Mouse (Mus musculus): ENCODE results near the gene Chd5. TPM values are rescaled to one million over a fixed set of nuclear protein-coding genes. Genes with fewer than 3 reads are reported as not detected.

The Chd5 gene
- polyA plus RNA-seq, 1 experiment = 0.56 TPM

- no peak for DNase-seq (ENCODE audit: low read depth, low spot score)
- 55% methylated on average over 28 of the region's 28 CpGs for WGBS
These were observed 80.0 kb downstream of the Chd5 start for GRCm38 (mm10) chr4:152418229-152419060.

DNA sequence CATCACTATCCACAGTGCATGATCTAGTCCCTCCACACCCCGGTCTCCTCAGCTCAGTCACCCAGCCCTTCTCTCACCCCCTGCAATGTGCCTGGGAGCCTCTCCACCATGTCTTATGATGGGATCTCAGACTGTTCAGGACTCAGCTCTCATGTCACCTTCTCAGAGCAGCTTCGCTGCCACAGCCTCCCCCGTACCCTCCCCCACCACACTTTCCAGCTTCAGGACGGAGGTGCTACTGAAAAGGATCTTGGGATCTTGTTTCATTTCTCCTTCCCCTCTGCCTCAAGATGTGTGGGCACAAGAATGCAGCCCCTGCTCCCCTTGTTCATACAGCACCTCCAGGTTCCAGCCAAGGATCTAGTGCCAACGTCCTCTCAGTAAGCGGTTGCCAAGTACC is 85.1 kb downstream of the Chd5 start:
- DNase-seq (ENCODE audit: low read depth, low spot score) = no peak
- WGBS = 86% methylated on average over 6 of the region's 6 CpGs

- 46% methylated on average over 4 of the region's 4 CpGs for WGBS
- no peak for DNase-seq (ENCODE audit: low read depth, low spot score)
These were observed 85.9 kb downstream of the Chd5 start for GRCm38 (mm10) chr4:152424341-152424740.

DNA sequence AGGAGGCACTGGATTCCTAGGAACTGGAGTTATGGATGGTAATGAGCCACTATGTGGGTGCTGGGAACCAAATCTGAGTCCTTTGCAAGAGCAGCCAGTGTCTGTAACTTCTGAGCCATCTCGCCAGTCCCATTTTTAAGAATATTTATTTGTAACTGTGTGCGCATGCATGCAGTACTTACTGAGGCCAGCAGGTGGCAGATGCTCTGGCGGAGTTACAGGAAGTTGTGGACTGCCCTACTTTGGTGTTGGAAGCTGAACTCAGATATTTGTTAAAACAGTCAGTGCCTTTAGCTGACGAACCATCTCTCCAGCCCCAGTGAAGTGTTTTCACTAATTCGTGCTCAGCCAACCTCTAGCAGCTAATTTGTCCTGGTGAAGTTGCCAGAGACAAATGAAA is 86.5 kb downstream of the Chd5 start:
- 71% methylated on average over 5 of the region's 5 CpGs for whole genome bisulfite sequencing
- DNase-seq (ENCODE audit: low read depth, low spot score) = no peak

DNA sequence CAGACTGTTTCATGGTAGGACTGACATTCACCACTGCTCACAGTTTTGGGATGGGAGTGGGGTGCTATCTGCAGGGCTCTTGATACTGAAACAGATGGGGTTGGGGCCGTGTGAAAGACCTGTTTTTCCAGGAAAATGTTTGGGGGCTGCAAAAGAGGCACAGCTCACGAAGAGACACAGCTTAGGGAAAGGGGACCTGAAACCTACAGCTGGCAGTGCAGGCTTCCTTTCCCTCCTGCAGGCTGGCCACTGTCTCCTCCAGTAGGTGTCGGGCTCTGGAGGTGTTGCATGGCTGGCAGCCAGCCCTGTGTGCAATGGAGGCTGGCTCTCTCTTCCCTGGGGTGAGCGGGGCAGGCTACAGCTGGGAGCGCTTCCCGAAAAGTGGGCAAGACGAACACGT is 89.8 kb downstream of the Chd5 start:
- DNase-seq (ENCODE audit: low read depth, low spot score) = no peak
- WGBS = 54% methylated on average over 8 of the region's 8 CpGs

GRCm38 (mm10) chr4:152432308-152432707 is 93.9 kb downstream of the Chd5 start:
- DNase-seq (ENCODE audit: low read depth, low spot score) = peak; percentile 6

DNA sequence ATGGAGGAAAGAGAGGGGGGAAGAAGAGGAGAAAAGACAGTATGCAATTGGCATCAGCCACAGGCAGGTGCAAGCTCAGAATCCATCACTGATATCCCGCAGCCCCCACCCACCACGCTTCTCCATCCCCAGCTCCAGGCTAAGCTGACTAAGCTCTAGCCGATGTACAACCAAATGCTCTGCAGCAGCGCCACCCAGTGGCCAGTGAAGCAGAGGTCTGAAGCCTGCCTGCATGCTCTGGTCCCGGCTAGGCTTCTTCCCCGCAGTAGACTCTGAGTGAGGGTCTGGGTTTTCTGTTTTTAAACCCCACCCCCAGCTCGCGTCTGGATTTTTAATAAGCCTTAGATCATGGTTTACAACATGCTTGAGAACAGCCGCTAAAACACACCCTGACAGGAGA is 96.4 kb downstream of the Chd5 start:
- WGBS = 11% methylated on average over 9 of the region's 9 CpGs
- peak; percentile 36 for DNase-seq (ENCODE audit: low read depth, low spot score)

More at GRCm38 (mm10) chr4:152432308-152432707, 93.9 kb downstream of the Chd5 start:
- 62% methylated on average over 5 of the region's 5 CpGs for WGBS

DNA sequence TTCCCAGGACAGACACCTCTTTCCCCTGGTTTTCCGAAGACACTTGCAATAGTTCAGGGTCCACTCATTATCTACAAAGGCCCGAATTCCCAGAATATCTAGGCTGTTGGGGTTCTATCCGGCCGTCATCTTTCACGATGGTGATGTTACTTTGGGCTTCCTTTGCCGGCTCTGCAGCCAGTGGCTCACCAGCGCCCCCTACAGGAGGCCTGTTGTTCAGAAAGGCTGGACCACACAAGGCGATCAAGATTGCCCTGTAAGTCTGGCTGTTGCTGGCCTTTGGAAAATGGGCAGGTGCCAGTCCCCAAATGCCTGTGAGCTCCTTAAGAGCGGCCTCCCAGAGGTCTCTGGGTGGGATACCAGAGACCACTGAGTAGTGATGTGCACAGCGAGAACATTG is 96.8 kb downstream of the Chd5 start:
- peak; percentile 7 for DNase-seq (ENCODE audit: low read depth, low spot score)

More for the DNA sequence above, 96.8 kb downstream of the Chd5 start:
- 19% methylated on average over 10 of the region's 10 CpGs for WGBS

Other genes with a start within 250 kb of the Chd5 start
- 3.6 and 4.0 TPM in 2 replicates for gene Tnfrsf25, start 222.7 kb upstream of the Chd5 start, polyA plus RNA-seq (2012; rRNA removed)
- 157 and 237 TPM in 2 replicates for gene Espn, start 186.3 kb upstream of the Chd5 start, polyA plus RNA-seq (2012; rRNA removed)
- 7.5 and 17.1 TPM in 2 replicates for gene Hes2, start 179.8 kb upstream of the Chd5 start, polyA plus RNA-seq (2012; rRNA removed)
- gene Acot7, start 160.5 kb upstream of the Chd5 start, polyA plus RNA-seq (2012; rRNA removed) = 50.9 and 56.5 TPM in 2 replicates
- gene Gpr153, start 64.4 kb upstream of the Chd5 start, polyA plus RNA-seq (2012; rRNA removed) = 6.5 and 8.1 TPM in 2 replicates
- not detected in 2 replicates for gene Hes3, start 47.0 kb upstream of the Chd5 start, polyA plus RNA-seq (2012; rRNA removed)
- gene Icmt, start 41.4 kb upstream of the Chd5 start, polyA plus RNA-seq (2012; rRNA removed) = 22.1 and 30.5 TPM in 2 replicates
- gene Rnf207, start 19.7 kb upstream of the Chd5 start, polyA plus RNA-seq (2012; rRNA removed) = 3.5 and 4.0 TPM in 2 replicates
- 82.6 and 90.4 TPM in 2 replicates for gene Rpl22, start 12.9 kb upstream of the Chd5 start, polyA plus RNA-seq (2012; rRNA removed)
- gene Nphp4, start 138.1 kb downstream of the Chd5 start, polyA plus RNA-seq (2012; rRNA removed) = 0.60 and 0.73 TPM in 2 replicates
- 4.8 and 5.8 TPM in 2 replicates for gene Kcnab2, start 139.2 kb downstream of the Chd5 start, polyA plus RNA-seq (2012; rRNA removed)

Data from large intestine, adult 2 months (tissue).